Mouse (Mus musculus) retina, postnatal 7 days (tissue): ENCODE measurements around the gene Orai1.

ENCODE experiments used
- DNase-seq: peaks from one replicate; pipeline ENCODE4 v3.0.0-alpha.2; 2012; ENCODE audit warnings: low read depth, low spot score

The Orai1 gene

GRCm38 (mm10) chr5:123067395-123067995, 52.6 kb downstream of the Orai1 start:
- no peak for DNase-seq

GRCm38 (mm10) chr5:123068115-123068514, 53.2 kb downstream of the Orai1 start, which contains the start of gene Tmem120b:
Gene Tmem120b, plus strand, starts transcription at chr5:123068415.
- no peak for DNase-seq

GRCm38 (mm10) chr5:123068714-123069113, 53.8 kb downstream of the Orai1 start:
- DNase-seq, result no peak

GRCm38 (mm10) chr5:123075576-123076418, 60.9 kb downstream of the Orai1 start:
- DNase-seq, result peak; percentile 88

- DNase-seq, result no peak
Observed at GRCm38 (mm10) chr5:123076419-123077281, 61.8 kb downstream of the Orai1 start.

- DNase-seq, result no peak
Observed at GRCm38 (mm10) chr5:123079568-123079967, 64.7 kb downstream of the Orai1 start.

- no peak for DNase-seq
Observed at GRCm38 (mm10) chr5:123080041-123080440, 65.2 kb downstream of the Orai1 start.
